Mouse (Mus musculus) hindbrain, embryonic 13.5 days (tissue): ENCODE measurements around the gene Polr1e. TPM values are rescaled to one million over a fixed set of nuclear protein-coding genes. Genes with fewer than 3 reads are reported as not detected.
"Not testable (repeated sequence)": the region's sequence is repeated elsewhere in the genome, so short reads cannot be mapped to it uniquely, and the experiment has no call there.

Source experiments
- ATAC-seq: fragments of 200-750 bp; cut with Nextera tagmentation; 2 replicates; pipeline ENCODE4 v1.8.0; 2017; ENCODE audit warnings: moderate TSS enrichment; ENCODE audit not compliant: low FRiP score
- H3K27ac ChIP-seq: fragments of 300-500 bp; sonication (generic); 2 replicates; pipeline ENCODE4 v1.5.1; 2015; ENCODE audit warnings: inconsistent platforms, mild to moderate bottlenecking, moderate library complexity
- H3K27me3 ChIP-seq: fragments of 300-500 bp; sonication (generic); 2 replicates; pipeline ENCODE4 v1.6.1; 2015; ENCODE audit warnings: mild to moderate bottlenecking, inconsistent platforms
- H3K36me3 ChIP-seq: fragments of 300-500 bp; sonication (generic); 2 replicates; pipeline ENCODE4 v1.6.1; 2015; ENCODE audit warnings: mild to moderate bottlenecking, inconsistent platforms
- H3K4me1 ChIP-seq: fragments of 300-500 bp; sonication (generic); replicated peaks from 2 replicates; pipeline ENCODE4 v1.6.1; 2015; ENCODE audit warnings: inconsistent platforms
- H3K4me2 ChIP-seq: fragments of 300-500 bp; sonication (generic); 2 replicates; pipeline ENCODE4 v1.6.1; 2015; ENCODE audit warnings: inconsistent platforms, mild to moderate bottlenecking, moderate library complexity
- H3K4me3 ChIP-seq: fragments of 300-500 bp; sonication (generic); 2 replicates; pipeline ENCODE4 v1.5.1; 2015; ENCODE audit warnings: mild to moderate bottlenecking, inconsistent platforms
- H3K9ac ChIP-seq: fragments of 300-500 bp; sonication (generic); 2 replicates; pipeline ENCODE4 v1.6.1; 2015; ENCODE audit warnings: mild to moderate bottlenecking, inconsistent platforms
- H3K9me3 ChIP-seq: fragments of 300-500 bp; sonication (generic); 2 replicates; pipeline ENCODE4 v1.6.1; 2016; ENCODE audit warnings: inconsistent platforms
- WGBS: fragments of 180-500 bp; shearing (Covaris S2); methylation state at CpG from one replicate; pipeline ENCODE4 v1.1.7; 2015; 5-methylcytosine and 5-hydroxymethylcytosine counted together
- polyA plus RNA-seq: library from polyadenylated mRNA; unstranded; fragments of >200 nt; fragmentation: Nextera tagmentation; extraction: Ambion mirVana; gene quantifications from 2 replicates; pipeline ENCODE4 v1.2.1, GENCODE M21; 2015

The Polr1e gene
- polyA plus RNA-seq, 1 experiment from 2014 or later, result 38.5 TPM

DNA sequence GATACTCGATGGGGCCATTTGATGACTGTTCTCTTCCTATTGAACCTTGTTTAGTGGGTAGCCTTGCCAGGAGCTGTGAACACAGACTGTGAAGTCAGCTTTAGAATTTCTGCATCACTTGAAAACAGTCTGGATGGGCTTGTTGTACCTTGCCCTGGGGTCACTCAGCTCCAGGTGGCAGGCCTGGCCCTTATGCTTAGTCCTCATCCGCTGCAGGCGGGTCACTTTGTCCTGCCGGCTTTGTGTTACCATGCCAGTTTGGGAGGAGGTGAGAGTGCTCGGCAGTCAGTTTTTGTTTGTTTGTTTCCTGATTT lies 36.5 kb upstream of the Polr1e start:
- WGBS, result 23% methylated on average over 5 of the region's 5 CpGs

GRCm38 (mm10) chr4:44982440-44983130 lies 35.8 kb upstream of the Polr1e start:
- Histone ChIP-seq H3K9me3 (no peaks in the 10 kb centered on the region), H3K27me3 (no peaks in the 10 kb centered on the region), H3K4me1 (peaks cover 34% of the 10 kb centered on the region), H3K4me2 (peak overlapping the region; percentile 92; the same call in 1 of the 2 replicates), H3K27ac (no peak overlapping the region), H3K4me3 (no peak overlapping the region), H3K36me3 (peaks cover 11% of the 10 kb centered on the region), H3K9ac (no peak overlapping the region; the same call in 1 of the 2 replicates)
- WGBS, result 78% methylated on average over 11 of the region's 11 CpGs
- no peak for ATAC-seq

More for the DNA sequence above, 36.5 kb upstream of the Polr1e start:
- peaks cover 5% of the 10 kb centered on the region for H3K36me3 ChIP-seq
- no peaks in the 10 kb centered on the region for H3K9me3 ChIP-seq
- H3K4me1 ChIP-seq, result peaks cover 34% of the 10 kb centered on the region
- peak overlapping the region; percentile 92 for H3K4me2 ChIP-seq
- ATAC-seq, result no peak
- peak overlapping the region; percentile 77 for H3K9ac ChIP-seq
- H3K27me3 ChIP-seq, result no peaks in the 10 kb centered on the region
- H3K27ac ChIP-seq, result peak overlapping the region; percentile 75; the same call in 1 of the 2 replicates
- peak overlapping the region; percentile 59 for H3K4me3 ChIP-seq

DNA sequence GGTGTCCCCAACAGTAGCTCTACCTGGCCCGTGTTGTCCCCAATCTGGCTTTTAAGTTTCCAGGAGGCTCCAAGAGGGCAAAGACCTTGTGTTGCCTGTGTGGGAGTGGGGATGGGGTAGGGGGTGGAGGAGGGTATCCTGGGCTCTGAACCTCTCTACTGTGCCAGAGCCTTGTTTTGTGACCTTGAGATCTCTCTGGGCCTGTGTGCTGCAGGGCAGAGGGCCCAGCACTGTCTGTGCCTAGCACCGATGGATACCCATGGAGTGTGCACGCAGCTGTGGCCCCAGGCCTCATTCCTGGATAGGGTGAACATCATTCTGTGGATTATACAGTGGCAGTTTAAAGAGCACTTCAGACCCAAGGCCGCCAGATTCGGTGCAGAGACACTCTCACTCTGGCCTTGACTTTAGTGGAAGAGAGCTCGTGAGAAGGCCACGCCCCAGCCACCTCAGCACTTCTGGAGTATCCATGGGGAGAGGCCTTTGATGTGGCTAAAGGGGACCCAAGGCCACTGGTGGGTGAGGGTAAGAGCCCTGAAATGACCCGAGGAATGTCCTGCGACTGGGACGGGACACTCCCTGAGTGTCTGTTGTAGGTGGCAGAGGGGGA lies 35.1 kb upstream of the Polr1e start:
- WGBS, result 90% methylated on average over 10 of the region's 10 CpGs
- ATAC-seq, result no peak
- H3K4me1 ChIP-seq, result peaks cover 34% of the 10 kb centered on the region
- no peaks in the 10 kb centered on the region for H3K27me3 ChIP-seq
- no peak overlapping the region for H3K4me3 ChIP-seq
- H3K27ac ChIP-seq, result no peak overlapping the region
- H3K9ac ChIP-seq, result no peak overlapping the region
- no peaks in the 10 kb centered on the region for H3K9me3 ChIP-seq
- H3K36me3 ChIP-seq, result peaks cover 17% of the 10 kb centered on the region
- no peak overlapping the region for H3K4me2 ChIP-seq

- Histone ChIP-seq H3K36me3 (peaks cover 75% of the 10 kb centered on the region), H3K27ac (no peak overlapping the region), H3K4me3 (no peak overlapping the region), H3K27me3 (no peaks in the 10 kb centered on the region), H3K9me3 (no peaks in the 10 kb centered on the region), H3K9ac (no peak overlapping the region), H3K4me2 (no peak overlapping the region), H3K4me1 (0 out of 2 replicates have a peak, but pooled peaks cover 4% of the 10 kb centered on the region)
- ATAC-seq, result no peak
- WGBS, result 87% methylated on average over 5 of the region's 5 CpGs
Observed at GRCm38 (mm10) chr4:44990560-44990959, 27.8 kb upstream of the Polr1e start.

- H3K4me1 ChIP-seq, result peaks cover 12% of the 10 kb centered on the region
- not testable (repeated sequence) for H3K4me2 ChIP-seq, H3K27me3 ChIP-seq, H3K9ac ChIP-seq, H3K4me3 ChIP-seq, H3K27ac ChIP-seq, H3K9me3 ChIP-seq, ATAC-seq
- H3K36me3 ChIP-seq, result peaks cover 66% of the 10 kb centered on the region
- 94% methylated on average over 11 of the region's 11 CpGs for WGBS
Observed at GRCm38 (mm10) chr4:44992330-44992729, 26.1 kb upstream of the Polr1e start.

- ATAC-seq, H3K4me2 ChIP-seq, H3K9me3 ChIP-seq, H3K27ac ChIP-seq, H3K4me3 ChIP-seq, H3K9ac ChIP-seq, H3K27me3 ChIP-seq: not testable (repeated sequence)
- 95% methylated on average over 14 of the region's 14 CpGs for WGBS
- peaks cover 58% of the 10 kb centered on the region for H3K36me3 ChIP-seq
- H3K4me1 ChIP-seq, result peaks cover 16% of the 10 kb centered on the region
Observed at GRCm38 (mm10) chr4:44993179-44993578, 25.2 kb upstream of the Polr1e start.

DNA sequence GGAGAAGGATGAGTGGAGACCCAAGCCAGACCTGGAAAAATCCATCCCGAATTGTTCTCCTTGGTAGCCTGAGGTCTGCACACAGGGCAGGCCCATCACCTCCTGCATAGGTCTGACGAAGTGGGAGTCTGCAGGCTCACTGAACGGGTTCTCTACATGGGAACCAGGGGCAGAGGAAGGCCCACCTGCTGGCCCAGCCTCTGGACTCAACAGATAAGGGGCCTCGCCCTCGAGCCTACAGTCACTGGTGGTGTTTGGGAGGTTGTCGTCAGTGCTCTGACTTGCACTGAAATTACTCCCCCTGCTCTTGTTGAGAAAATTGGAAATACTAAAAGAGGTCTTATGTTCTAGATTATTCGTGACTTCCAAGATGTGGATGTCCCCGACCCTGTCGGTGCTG lies 24.5 kb upstream of the Polr1e start:
- Histone ChIP-seq H3K9ac (no peak overlapping the region), H3K9me3 (no peaks in the 10 kb centered on the region), H3K27ac (no peak overlapping the region), H3K27me3 (no peaks in the 10 kb centered on the region), H3K4me2 (no peak overlapping the region), H3K36me3 (peaks cover 51% of the 10 kb centered on the region), H3K4me1 (peaks cover 16% of the 10 kb centered on the region), H3K4me3 (no peak overlapping the region)
- WGBS, result 92% methylated on average over 9 of the region's 9 CpGs
- ATAC-seq, result no peak

DNA sequence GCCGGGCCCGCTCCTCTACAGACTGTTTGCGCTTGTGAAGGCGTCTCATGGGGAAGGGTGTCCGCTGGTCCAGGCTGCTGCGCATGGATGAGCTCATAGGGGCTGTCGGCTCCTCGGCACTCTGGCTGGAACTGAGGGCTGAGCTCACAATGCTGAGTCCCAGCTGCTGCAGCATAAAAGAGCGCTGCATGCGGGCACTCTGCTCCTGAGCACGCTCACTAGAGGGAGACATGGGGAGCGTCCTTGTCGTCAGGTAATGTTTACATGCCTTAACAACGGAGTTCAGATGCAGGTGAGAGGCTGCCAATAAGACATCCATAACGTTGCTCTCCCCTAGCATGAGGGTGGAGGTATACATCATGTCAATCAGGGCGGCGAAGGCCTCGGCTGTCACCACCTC lies 23.6 kb upstream of the Polr1e start:
- Histone ChIP-seq H3K9ac (0 out of 2 replicates have a peak overlapping the region, but pooled peaks have one; percentile 13), H3K4me3 (no peak overlapping the region), H3K9me3 (no peaks in the 10 kb centered on the region), H3K4me2 (no peak overlapping the region), H3K4me1 (peaks cover 25% of the 10 kb centered on the region), H3K27me3 (no peaks in the 10 kb centered on the region), H3K36me3 (peaks cover 42% of the 10 kb centered on the region), H3K27ac (0 out of 2 replicates have a peak overlapping the region, but pooled peaks have one; percentile 18)
- ATAC-seq, result no peak
- 83% methylated on average over 18 of the region's 18 CpGs for WGBS

- 74% methylated on average over 3 of the region's 3 CpGs for WGBS
Observed at GRCm38 (mm10) chr4:44998071-44998470, 20.3 kb upstream of the Polr1e start.

DNA sequence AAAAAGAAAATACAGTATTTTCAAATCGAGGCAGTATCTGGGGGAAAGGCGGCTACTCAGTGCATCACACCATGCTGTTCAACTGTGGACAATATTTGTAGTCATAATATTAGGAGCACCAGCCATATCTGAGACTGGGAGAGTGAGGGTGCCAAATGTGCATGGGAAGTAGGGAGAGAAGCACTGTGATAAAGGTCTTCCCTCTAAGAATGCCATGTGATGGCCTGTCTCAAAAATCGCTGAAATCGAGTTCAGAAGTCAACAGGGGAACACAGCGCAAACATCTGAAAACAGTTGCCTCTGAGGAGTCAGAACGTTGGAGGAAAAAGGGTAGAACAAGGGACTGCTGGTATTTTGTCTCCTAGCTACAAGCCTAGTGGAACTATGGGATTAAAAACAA lies 18.4 kb upstream of the Polr1e start:
- no peak overlapping the region for H3K4me3 ChIP-seq
- no peak overlapping the region for H3K27ac ChIP-seq
- no peaks in the 10 kb centered on the region for H3K27me3 ChIP-seq
- H3K9me3 ChIP-seq, result no peaks in the 10 kb centered on the region
- no peak overlapping the region for H3K9ac ChIP-seq
- no peak for ATAC-seq
- H3K4me2 ChIP-seq, result no peak overlapping the region
- 93% methylated on average over 6 of the region's 6 CpGs for WGBS
- H3K4me1 ChIP-seq, result peaks cover 22% of the 10 kb centered on the region
- peaks cover 13% of the 10 kb centered on the region for H3K36me3 ChIP-seq

More at GRCm38 (mm10) chr4:44998071-44998470, 20.3 kb upstream of the Polr1e start:
- Histone ChIP-seq H3K4me3 (no peak overlapping the region), H3K36me3 (peaks cover 17% of the 10 kb centered on the region), H3K9ac (no peak overlapping the region), H3K27ac (no peak overlapping the region), H3K27me3 (no peaks in the 10 kb centered on the region), H3K9me3 (no peaks in the 10 kb centered on the region), H3K4me2 (no peak overlapping the region), H3K4me1 (peaks cover 25% of the 10 kb centered on the region)
- no peak for ATAC-seq

DNA sequence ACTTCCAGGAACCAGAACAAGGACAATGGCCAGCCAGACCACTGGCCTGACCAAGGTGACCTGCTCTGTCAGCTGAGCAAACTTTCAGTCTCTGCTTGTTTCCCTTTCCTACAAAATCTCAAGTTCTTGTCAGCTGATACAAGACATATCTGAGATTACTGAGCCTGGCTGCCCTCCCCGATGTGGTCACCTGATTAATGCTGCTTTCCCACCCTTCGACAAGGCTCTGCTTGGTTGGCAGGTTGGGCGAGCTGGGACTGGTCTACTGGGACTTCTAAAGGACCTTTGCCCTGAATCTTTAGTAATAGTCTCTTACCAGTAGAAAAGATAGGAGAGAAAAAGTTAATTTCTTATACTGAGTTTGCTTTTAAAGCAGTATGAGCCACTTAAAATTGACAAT lies 12.9 kb upstream of the Polr1e start:
- Histone ChIP-seq H3K4me2 (no peak overlapping the region), H3K4me1 (peaks cover 10% of the 10 kb centered on the region), H3K36me3 (peaks cover 11% of the 10 kb centered on the region), H3K27me3 (no peaks in the 10 kb centered on the region), H3K27ac (no peak overlapping the region), H3K9me3 (no peaks in the 10 kb centered on the region), H3K4me3 (no peak overlapping the region), H3K9ac (no peak overlapping the region)
- ATAC-seq, result no peak
- 87% methylated on average over 3 of the region's 3 CpGs for WGBS

DNA sequence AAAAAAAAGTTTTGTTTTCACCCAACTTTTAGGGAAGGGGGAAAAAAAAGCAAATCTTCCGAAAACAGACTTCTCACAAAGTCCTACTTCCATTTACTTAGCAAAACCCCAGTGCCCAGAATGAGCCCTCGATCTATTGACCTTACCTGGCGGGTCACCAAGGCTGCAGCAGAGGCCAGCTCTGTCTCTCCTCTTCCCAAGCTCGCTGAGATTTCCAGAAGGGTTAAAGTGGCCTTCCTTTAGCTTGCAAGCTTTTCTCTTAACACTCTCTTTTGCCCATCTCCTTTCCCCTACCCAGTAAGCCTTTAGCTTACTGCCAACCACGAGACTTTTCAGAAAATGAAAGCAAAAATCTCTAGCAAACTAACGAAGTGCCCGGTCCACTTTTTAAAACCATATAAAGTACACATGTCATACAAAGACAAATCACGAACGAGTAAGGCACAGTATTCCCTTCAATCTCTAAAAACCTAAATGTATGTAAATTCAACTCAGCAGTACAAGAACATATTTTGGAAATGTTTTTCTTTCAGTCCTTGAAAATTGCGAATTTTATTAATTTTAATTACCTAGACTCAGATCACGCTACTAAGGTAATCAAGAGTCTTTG lies 7.5 kb upstream of the Polr1e start:
- Histone ChIP-seq H3K4me1 (peaks cover 26% of the 10 kb centered on the region), H3K36me3 (no peaks in the 10 kb centered on the region), H3K27me3 (no peaks in the 10 kb centered on the region), H3K4me3 (peak overlapping the region; percentile 87), H3K9ac (peak overlapping the region; percentile 94), H3K9me3 (no peaks in the 10 kb centered on the region), H3K27ac (no peak overlapping the region; the same call in 1 of the 2 replicates), H3K4me2 (peak overlapping the region; percentile 76)
- WGBS, result 14% methylated on average over 11 of the region's 11 CpGs
- ATAC-seq, result no peak
